Mouse (Mus musculus) G1E (cell line): ENCODE results near the gene Gm17720.

Experiments
- CTCF ChIP-seq: IDR thresholded peaks from 2 replicates; pipeline ENCODE4 v1.5.1; 2012; ENCODE audit warnings: low read depth, low read length, inconsistent platforms, mixed read lengths
- GATA1 ChIP-seq: IDR thresholded peaks from 2 replicates; pipeline ENCODE4 v1.6.1; 2012; ENCODE audit warnings: borderline replicate concordance, low read length, inconsistent platforms, mixed read lengths
- GATA2 ChIP-seq: IDR thresholded peaks from 2 replicates; pipeline ENCODE4 v1.6.1; 2012; ENCODE audit warnings: low read depth, low read length, inconsistent platforms, borderline replicate concordance
- TAL1 ChIP-seq: conservative IDR thresholded peaks from 2 replicates; pipeline ENCODE4 v1.6.1; 2012; ENCODE audit warnings: low read depth, low read length, inconsistent platforms, mixed read lengths

GRCm38 (mm10) chr8:110130537-110130936 lies 28.0 kb upstream of the Gm17720 start:
- TF ChIP-seq CTCF (no peak), GATA2 (no peak), TAL1 (no peak), GATA1 (no peak)
